Mouse (Mus musculus) frontal cortex, postnatal 14 days (tissue): ENCODE measurements around the gene Gja6.

Experiments used
- DNase-seq, 2 experiments: peaks; one replicate each; pipeline ENCODE4 v3.0.0; 2022; ENCODE audit warnings: low spot score in 2 of 2

The Gja6 gene

GRCm38 (mm10) chrX:160906952-160907351, at the start of gene Gja6:
Gene Gja6 (minus strand): TSS chrX:160907052.
- no peak for DNase-seq

- DNase-seq, result no peak
Measured at GRCm38 (mm10) chrX:160949583-160949982, 42.7 kb upstream of the Gja6 start.

- DNase-seq, result no peak
Measured at GRCm38 (mm10) chrX:160944722-160945121, 37.9 kb upstream of the Gja6 start.

- DNase-seq, result no peak
Measured at GRCm38 (mm10) chrX:160935541-160935940, 28.7 kb upstream of the Gja6 start.

GRCm38 (mm10) chrX:160930656-160931055, 23.8 kb upstream of the Gja6 start:
- DNase-seq, result no peak

GRCm38 (mm10) chrX:160928870-160929269, 22.0 kb upstream of the Gja6 start:
- DNase-seq, result no peak

GRCm38 (mm10) chrX:160919022-160919637, 12.3 kb upstream of the Gja6 start:
- DNase-seq, result no peak

GRCm38 (mm10) chrX:160906477-160906876, 375 bp downstream of the Gja6 start:
- DNase-seq, result no peak

GRCm38 (mm10) chrX:160905913-160906312, 939 bp downstream of the Gja6 start:
- no peak for DNase-seq

GRCm38 (mm10) chrX:160905041-160905678, 1.7 kb downstream of the Gja6 start:
- DNase-seq, result no peak

- DNase-seq, result no peak
Measured at GRCm38 (mm10) chrX:160901118-160901517, 5.7 kb downstream of the Gja6 start.

- DNase-seq, result no peak
Measured at GRCm38 (mm10) chrX:160892077-160892476, 14.8 kb downstream of the Gja6 start.

- DNase-seq, result no peak
Measured at GRCm38 (mm10) chrX:160886301-160886700, 20.6 kb downstream of the Gja6 start.

- DNase-seq, result no peak
Measured at GRCm38 (mm10) chrX:160866576-160866975, 40.3 kb downstream of the Gja6 start.

- DNase-seq, result no peak
Measured at GRCm38 (mm10) chrX:160865022-160865421, 41.8 kb downstream of the Gja6 start.

- DNase-seq, result no peak
Measured at GRCm38 (mm10) chrX:160863689-160864383, 43.0 kb downstream of the Gja6 start.
